Mouse (Mus musculus) kidney, postnatal 4 days (tissue): ENCODE data around the gene Gm45837.
"Not testable (repeated sequence)": the region's sequence is repeated elsewhere in the genome, so short reads cannot be mapped to it uniquely, and the experiment has no call there.

Source experiments
- DNase-seq, 2 experiments: peaks; one replicate each; pipeline ENCODE4 v3.0.0; 2021; ENCODE audit warnings: mixed read lengths in 2 of 2

The Gm45837 gene

GRCm38 (mm10) chr7:101509212-101509611, 98.5 kb downstream of the Gm45837 start:
- DNase-seq = no peak

DNA sequence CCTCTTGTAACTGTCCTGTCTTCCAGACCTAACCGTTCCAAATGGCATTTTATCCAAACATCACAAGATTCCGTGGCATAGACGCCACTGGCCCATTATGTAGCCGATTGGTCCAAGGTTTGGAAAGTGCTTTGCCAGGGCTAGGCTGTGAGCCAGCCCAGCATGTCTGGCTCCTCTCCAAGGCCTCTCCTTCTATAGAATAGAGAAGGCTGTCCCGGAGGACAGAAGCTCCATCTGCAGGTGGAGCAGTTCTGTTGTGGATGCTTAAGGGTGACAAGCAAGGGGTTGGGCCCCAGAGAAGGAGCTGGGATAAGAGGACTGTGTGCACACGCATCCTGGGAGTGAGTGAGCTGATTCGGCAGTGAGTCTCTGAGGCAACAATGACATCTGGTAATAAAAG, 103.0 kb downstream of the Gm45837 start:
- DNase-seq = no peak

- DNase-seq = no peak
Measured at GRCm38 (mm10) chr7:101514768-101515167, 104.1 kb downstream of the Gm45837 start.

- no peak for DNase-seq
Measured at GRCm38 (mm10) chr7:101515295-101515694, 104.6 kb downstream of the Gm45837 start.

DNA sequence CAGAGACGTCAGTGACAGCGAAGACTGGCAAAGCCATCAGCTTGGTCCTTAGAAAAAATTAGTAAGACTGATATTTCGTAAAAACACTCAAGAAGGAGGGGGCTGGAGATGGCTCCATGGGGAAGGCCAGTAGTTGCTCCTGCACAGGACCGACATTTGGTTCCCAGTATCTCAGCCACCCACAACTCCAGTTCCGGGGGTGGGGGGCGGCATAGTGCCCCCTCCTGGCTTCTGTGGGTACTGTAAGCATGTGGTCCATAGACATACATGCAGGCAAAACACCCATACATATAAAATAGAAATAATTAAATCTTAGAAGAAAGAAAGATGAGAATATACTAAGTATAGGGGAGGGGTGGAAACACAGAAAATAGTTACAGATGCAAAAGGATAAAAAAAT, 105.8 kb downstream of the Gm45837 start:
- no peak for DNase-seq

DNA sequence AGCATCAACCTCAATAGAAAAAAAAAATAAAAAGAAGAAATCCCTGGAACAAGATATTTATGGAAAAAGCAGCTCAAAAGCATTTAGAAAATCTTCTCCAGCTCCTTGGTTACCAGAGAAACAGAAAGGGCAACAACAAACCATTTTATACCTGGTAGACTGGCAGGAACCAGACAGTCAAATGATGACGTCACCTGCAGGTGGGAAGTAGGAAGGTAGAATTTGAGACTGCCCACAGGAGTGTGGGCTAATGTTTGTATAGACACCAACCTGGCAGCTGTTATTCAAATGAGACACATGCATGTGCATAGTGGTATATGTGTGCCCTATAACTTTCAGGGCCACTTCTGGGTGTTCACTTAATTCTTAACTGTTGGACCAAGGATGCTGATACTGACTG, 111.0 kb downstream of the Gm45837 start:
- DNase-seq = no peak

- DNase-seq = no peak
Measured at GRCm38 (mm10) chr7:101523205-101523604, 112.5 kb downstream of the Gm45837 start.

- no peak for DNase-seq
Measured at GRCm38 (mm10) chr7:101526484-101526883, 115.8 kb downstream of the Gm45837 start.

GRCm38 (mm10) chr7:101534428-101534827, 123.7 kb downstream of the Gm45837 start:
- no peak for DNase-seq

DNA sequence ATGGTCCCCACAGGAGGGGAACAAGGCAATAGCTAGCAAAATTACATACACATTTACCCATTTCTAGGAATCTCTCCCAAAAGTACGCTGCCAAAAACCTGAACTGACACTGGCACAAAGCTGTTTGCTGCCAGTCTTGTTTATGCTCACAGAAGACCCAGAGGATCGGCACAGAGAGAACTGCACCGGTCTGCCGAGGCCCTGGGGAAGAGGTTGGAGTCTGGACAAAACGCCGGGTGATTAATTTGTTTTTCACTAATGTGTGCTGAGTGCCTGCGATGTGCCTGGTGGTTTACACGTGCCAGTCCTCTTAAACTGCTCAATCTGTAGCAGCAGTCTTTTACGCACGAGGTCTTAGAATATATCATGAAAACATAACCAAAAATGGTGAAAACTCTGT, 124.4 kb downstream of the Gm45837 start:
- DNase-seq = no peak

DNA sequence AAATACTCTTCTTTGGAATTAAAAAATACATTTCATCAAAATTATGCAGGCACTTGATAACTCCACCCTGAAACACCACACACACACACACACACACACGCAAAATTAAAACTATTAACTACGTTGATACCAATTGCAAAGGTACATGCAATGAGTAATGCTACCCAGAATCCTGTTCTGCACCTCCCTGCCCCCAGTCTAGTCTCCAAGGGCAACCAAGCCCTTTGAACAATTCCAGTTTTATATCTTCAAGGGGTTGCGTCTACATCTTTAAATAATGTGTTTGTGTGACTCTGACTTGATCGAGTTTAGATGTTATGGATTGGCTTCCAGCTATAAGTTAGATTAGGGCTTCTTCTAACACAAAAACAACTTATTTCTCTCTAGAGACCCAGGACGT, 124.8 kb downstream of the Gm45837 start:
- no peak for DNase-seq

- peak; percentile 20 to 22 for DNase-seq
Measured at GRCm38 (mm10) chr7:101537541-101537940, 126.9 kb downstream of the Gm45837 start.

DNA sequence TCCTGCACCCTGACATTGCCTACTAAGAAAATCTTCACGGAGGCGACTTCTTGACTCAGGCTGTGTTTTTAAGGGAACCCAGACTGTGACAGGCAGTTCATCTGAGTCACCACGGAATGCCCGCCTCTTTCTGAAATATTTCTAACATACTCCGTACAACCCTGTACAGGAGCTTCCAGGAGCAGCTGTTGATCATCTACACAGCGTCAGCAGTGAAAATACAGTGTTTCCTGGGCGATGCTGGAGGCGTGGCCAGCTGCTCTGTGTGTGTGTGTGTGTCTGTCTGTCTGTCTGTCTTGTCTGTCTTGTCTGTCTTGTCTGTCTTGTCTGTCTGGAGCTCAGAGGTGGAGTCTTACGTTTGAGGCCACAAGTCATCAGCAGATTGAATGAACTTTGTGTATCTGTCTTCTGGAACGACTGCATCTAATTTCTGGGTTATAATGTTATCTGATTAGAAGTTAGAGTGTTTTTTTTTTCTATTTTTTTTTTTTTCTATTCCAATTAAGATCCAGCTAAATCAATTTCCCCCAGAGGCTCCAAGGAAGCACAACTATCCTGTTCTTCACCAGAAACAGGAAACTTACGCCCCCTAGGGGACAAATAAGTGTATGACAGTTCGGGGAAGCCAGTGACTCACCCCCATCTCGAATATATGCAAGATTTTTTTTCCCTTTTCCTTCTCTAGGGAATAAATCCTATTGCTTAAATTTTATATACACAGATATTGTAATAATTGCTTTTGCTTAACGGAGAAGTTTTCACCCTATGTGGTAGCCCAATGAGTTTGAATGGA, 127.7 kb downstream of the Gm45837 start:
- DNase-seq = peak; percentile 32 to 42

DNA sequence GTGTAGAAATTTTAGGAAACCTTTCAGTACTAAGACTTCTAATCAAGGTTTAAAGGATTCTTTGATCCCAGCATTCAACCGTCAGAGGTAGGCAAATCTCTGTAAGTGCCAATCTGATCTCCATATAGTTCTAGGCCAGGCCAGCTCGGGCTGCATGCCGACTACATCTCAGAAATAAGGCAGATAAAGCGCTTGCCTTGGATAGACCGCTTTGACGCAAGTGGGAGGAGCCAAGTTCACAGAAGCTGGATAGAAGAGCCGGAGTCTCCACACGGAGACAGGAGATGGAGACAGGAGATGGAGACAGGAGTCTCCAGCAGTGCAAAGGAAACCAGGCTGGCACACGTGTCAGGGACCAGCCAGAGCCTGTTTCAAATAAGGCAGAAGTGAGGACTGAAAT, 129.1 kb downstream of the Gm45837 start:
- DNase-seq = no peak

DNA sequence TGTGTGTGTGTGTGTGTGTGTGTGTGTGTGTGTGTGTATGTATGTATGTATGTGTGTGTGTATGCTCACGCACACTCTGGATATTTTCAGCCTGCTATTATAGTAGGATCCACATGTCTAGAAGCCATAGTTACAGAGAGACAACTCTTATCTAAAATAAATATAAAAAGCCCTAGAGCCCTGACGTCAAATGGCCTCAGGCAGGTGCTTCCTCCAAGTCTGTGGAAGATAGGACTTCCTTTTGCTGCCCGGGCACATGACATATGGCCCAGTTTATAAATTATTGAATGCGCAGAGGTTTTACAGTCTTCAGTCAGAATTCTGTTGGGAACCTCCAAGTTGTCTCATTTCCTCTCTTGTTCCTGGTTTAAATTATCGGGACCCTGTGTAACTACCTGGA, 130.0 kb downstream of the Gm45837 start:
- peak in 1 of 2 experiments; percentile 19 for DNase-seq

GRCm38 (mm10) chr7:101541132-101541531, 130.4 kb downstream of the Gm45837 start:
- peak; percentile 84 to 88 for DNase-seq

- DNase-seq = no peak
Measured at GRCm38 (mm10) chr7:101541734-101542133, 131.0 kb downstream of the Gm45837 start.

DNA sequence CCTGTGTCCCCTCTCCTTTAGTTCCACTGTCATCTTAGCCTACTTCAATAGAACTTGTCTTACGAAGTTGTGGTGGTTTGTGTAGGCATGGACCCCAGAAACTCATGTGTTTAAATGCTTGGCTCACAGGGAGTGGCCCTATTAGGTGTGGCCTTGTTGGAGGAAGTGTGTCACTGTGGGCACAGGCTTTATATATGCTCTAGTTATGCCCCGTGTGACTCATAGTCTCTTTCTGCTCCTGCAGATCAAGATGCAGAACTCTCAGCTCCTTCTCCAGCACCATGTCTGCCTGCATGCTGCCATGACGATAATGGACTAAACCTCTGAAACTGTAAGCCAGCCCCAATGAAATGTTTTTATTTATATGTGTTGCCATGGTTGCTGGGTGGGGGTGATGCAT, 137.0 kb downstream of the Gm45837 start:
- no peak for DNase-seq

DNA sequence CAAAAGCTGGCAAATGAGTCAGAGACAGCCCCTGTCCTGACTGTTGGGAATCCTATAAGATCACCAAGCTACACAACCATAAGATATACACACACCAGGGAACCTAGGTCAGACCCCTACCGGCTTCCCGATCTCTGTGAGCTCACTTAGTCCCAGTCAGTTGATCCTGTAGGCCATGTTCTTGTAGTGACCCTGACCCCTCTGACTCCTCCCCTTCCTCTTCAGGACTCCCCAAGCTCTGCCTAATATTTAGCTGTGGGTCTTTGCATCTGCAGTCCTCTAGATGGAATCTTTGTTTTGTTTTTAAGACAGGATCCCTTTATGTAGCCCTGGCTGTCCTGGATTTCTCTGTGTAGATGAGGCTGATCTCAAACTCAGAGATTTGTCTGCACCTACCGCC, 138.6 kb downstream of the Gm45837 start:
- DNase-seq = no peak

DNA sequence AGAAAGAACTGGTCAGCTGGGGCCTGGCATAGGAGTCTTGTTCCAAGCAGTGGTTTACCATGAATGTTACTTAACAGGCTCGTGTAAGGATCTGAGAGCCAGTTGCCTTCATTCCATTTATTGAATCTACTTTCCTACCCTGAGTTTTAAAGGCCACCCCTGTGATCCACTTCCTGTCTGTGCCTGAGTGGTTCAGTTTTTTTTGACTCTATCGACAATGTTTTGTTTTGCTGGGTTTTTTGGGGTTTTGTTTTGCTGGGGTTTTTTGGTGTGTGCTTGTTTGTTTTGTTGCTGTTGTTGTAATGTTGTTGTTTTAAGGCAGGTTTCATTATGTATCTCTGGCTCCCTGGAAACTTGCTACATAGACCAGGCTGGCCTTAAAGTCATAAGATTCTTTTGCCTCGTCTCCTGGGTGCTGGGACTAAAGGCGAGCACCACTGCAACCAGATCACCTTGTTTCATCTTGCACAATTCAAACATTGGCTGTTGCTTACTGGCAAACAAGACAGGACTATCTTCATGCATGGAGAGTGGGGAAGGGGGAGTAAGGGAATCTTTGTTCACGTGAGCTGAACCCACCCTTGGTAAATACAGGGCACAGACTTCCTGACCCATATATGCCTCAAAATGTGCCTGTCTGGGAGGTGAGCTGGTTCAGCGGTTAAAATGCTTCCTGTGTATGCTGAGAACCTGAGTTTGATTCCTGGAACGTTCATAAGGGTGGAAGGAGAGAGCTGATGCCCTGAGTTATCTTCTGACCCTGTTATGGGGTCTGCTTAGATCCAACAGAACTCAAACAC, 140.2 kb downstream of the Gm45837 start:
- no peak for DNase-seq

- DNase-seq = no peak
Measured at GRCm38 (mm10) chr7:101551530-101551929, 140.8 kb downstream of the Gm45837 start.

GRCm38 (mm10) chr7:101555473-101555872, 144.8 kb downstream of the Gm45837 start:
- DNase-seq = not testable (repeated sequence)

DNA sequence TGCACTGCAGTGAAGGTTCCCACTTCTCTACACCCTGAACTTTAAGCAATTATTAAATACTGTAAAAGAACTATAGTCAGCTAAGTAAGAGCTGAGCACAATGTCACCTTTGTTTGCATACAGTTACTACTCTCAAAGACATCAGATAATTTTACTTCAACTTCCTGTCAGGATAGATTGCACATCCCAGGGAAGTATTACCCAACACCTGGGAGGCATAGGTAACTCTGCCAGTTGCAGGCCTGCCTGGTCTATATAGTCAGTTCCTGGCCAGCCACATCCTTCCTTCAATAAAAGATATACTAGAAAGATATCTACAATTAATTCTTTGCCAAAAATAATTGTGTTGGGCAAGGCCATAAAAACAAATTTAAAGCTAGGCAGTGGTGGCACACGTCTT, 146.7 kb downstream of the Gm45837 start:
- no peak for DNase-seq

DNA sequence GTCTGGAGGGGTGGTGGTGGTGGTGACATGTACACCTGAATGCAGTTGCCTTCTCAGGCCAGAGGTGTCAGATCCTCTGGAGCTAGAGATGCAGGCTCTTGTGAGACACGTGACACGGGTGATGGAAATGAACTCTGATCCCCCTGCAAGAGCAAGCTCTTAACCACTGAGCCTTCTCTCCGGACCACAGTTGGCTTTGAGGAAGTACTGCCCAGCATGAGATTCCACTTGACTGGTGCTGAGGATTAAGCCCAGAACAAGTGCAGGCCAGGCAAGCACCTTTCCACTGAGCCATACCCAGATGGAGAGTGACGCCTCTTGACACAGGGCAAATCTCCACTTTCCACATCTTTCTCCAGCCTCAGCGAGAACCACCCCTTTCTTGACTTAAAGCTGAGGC, 148.7 kb downstream of the Gm45837 start:
- not testable (repeated sequence) for DNase-seq
